Mouse (Mus musculus): ENCODE results near the gene Flrt2. TPM values are rescaled to one million over a fixed set of nuclear protein-coding genes. Genes with fewer than 3 reads are reported as not detected.
A peak's percentile ranks its signal among the peaks of the same experiment; 100 is the strongest.
"Not testable (repeated sequence)": the region's sequence is repeated elsewhere in the genome, so short reads cannot be mapped to it uniquely, and the experiment has no call there.

Gene Flrt2
- total RNA-seq (2021), result 10 to 100 TPM; 57.7 to 58.4 TPM
- long read RNA-seq, experiment 1, full-length matches to known transcripts, result 10 of 16 reads
- long read RNA-seq, experiment 1, partial matches to known transcripts, result 0 of 16 reads
- long read RNA-seq, experiment 1, other reads (novel, unspliced or antisense), result 6 of 16 reads
- long read RNA-seq, experiment 2, full-length matches to known transcripts, result 4 of 7 reads
- long read RNA-seq, experiment 2, partial matches to known transcripts, result 0 of 7 reads
- long read RNA-seq, experiment 2, other reads (novel, unspliced or antisense), result 3 of 7 reads

DNA sequence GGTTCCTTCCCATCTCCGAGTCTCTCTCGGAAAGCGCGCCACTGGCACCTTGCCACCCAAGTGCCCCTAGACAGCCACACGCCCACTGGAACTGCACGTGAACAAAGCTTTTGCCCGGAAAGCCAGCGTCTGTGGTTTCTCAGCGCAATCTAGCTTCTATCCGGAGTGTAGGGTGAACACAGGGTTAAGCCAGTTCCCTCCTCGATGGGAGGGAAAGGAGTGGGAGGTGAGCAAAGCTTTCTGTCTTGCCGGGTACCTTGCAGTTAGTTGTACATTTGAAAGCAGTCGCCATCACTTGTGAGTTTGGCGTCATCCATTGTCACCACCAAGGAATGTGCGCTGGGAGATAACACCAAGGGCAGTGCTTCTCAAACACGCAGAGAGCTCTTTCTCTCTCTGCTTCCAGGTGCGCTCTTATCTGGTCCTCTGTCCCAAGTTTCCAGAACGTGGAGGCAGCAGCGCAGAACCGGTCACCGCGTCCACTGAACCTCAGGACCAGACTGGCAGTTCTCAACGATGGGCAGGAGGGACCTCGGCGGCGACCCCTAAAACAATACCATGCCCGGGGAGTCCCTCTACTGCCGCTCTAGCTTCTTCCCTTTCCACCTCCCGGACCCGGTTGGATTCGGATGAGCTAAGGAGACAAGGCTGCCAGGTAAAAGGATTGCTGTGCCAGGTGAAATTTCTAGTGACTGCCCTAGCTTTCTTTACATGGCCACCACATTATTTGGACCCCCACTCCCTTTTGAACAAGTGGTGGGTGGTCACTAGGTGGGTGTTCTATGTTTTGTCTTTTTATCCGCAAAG is at the start of gene Flrt2:
Flrt2 (plus strand) TSS at position 266 of the 807 bp plus-strand sequence.
- peak; percentile 48 to 63 for DNase-seq (ENCODE audit: low spot score in 2 of 2)

DNA sequence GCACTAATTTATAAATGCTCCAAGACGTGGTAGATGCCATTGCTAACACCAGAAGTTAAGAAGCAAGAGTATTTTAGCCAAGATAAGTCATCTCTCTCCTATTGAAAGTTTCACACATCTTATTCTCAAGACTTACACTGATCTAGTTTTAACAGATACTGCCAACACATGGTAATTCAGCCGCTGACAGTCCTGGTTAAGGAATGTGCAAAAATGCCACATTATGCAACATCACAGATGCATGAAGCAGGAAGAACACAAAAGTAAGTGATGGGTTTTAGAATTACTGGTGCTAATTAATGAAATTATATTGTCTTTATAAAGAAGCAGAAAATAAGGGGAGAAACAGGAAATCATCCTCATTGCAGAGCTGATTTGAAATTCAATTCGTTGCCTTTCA is 49.8 kb upstream of the Flrt2 start:
- peak in 1 of 2 experiments; percentile 12 for DNase-seq (ENCODE audit: low spot score in 2 of 2)

DNA sequence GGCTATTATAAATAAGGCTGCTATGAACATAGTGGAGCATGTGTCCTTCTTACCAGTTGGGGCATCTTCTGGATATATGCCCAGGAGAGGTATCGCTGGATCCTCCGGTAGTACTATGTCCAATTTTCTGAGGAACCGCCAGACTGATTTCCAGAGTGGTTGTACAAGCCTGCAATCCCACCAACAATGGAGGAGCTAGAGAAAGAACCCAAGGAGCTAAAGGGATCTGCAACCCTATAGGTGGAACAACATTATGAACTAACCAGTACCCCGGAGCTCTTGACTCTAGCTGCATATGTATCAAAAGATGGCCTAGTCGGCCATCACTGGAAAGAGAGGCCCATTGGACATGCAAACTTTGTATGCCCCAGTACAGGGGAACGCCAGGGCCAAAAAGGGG is 44.8 kb upstream of the Flrt2 start:
- DNase-seq (ENCODE audit: low spot score in 2 of 2), result not testable (repeated sequence)

DNA sequence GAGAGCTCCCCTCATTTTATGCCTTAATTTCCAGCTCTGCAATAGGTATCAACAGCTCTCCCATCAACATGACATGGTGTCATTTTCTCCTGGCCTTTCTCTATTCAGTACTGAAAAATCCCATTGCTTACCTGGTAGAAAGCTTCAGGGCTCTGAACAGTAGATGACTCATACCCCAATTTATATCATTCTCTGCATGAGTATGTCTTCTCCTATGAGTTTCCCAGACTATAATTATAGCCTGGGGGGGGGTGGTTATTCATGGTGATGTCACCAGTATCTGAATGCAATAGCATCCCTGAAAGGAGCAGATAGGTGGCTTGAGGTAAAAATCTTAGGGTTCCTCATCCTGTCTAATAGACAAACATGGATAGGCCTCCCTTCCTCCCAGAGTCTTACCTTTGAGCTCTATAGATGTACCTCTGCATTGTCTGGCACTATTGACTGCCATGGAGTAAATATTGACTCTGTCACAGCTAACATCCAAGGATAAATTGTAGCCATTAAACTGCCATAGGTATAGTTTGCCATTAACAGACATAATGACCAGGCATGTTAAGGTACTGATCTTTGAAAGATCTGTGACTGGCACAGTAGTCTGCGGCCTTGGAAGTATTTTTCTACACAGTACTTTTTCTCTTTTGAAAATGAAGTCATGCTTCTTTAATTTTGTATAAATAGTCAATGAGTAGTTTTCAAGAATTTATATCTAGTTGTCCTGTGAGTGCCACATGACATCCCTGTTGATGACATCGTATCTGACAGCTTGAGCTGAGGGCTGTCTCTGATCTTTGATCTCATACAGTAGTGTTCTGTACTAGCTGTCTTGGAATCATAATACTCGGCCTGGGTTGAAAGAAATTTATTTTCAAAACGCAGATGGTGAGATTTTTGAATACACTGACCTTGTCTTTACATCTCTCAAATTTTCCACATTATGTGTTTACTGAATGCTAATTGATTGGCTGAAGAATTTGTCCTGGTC is 39.6 kb upstream of the Flrt2 start:
- no peak for DNase-seq (ENCODE audit: low spot score in 2 of 2)

DNA sequence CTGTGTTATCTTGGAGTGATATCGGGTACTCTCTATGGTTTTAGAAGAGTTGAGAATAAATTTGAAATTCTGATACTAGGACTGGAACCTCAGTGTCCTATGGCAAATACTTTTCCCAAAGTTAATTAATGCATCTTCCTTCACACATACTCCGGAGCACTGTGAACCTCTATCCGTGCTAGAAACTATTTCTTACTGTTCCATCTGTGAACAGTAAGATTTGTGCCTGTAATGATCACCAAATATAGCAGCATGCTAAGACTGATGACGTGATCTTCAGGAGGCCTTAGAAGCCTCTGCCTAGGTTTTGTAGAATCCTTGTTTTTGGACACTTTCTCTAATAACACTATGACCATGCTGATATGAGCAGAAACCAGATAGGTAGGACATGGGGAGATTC is 35.4 kb upstream of the Flrt2 start:
- no peak for DNase-seq (ENCODE audit: low spot score in 2 of 2)

DNA sequence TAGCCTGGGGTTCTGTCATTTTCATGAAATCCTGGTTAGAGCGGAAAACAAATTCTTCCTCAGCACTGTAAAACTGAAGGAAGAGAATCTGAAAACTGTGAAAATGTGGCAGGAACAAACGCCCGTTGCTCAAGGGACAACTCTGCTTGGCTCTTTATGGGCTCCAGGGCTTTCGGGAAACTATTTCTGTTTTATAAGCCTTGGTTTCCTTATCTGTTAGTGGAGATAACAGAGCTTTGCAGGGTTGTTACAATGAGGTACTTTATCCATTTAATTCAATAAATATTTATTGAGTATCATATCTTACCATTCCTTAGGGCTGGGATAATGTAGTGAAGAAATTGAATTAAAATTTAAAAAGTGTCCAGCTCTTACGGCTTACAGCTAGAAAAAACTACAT is 24.7 kb upstream of the Flrt2 start:
- no peak for DNase-seq (ENCODE audit: low spot score in 2 of 2)

DNA sequence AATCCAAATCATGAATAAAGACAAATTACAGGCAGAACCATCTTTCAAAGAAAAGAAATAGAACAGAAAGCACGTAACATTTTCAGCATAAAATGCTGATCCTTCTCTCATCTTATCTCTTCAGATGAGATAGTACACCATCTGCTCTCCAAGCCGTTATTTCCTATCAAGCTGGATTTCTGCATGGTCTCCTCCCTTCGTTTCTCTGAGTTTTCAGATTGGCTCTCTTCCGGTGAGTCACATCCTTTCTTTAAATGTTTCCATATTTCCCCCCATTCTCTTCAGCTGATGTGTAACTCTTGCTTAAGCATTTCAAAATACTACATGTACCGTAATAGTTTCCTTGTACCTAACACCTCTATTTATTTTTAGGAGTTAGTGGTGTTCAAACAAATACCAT is 16.3 kb upstream of the Flrt2 start:
- no peak for DNase-seq (ENCODE audit: low spot score in 2 of 2)

DNA sequence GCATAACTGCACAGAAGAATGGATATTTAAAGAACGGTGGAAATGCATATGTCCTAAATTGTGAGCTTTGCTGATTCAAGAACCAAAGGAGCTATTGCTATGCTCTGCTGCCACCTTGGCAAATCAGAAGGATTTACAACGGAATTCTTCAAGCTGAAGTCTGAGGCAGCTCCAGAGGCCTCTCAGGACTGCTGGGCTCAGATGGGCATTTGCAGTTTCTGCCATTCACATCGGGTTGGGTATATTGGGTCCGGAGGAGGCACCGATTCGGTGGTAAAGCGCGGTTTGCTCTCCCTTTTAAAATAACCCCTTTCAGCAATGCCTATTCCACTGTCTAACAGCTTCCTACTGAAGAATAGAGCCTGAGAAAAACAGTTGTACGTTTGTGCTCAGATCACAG is 1.2 kb upstream of the Flrt2 start:
- peak; percentile 40 to 56 for DNase-seq (ENCODE audit: low spot score in 2 of 2)

DNA sequence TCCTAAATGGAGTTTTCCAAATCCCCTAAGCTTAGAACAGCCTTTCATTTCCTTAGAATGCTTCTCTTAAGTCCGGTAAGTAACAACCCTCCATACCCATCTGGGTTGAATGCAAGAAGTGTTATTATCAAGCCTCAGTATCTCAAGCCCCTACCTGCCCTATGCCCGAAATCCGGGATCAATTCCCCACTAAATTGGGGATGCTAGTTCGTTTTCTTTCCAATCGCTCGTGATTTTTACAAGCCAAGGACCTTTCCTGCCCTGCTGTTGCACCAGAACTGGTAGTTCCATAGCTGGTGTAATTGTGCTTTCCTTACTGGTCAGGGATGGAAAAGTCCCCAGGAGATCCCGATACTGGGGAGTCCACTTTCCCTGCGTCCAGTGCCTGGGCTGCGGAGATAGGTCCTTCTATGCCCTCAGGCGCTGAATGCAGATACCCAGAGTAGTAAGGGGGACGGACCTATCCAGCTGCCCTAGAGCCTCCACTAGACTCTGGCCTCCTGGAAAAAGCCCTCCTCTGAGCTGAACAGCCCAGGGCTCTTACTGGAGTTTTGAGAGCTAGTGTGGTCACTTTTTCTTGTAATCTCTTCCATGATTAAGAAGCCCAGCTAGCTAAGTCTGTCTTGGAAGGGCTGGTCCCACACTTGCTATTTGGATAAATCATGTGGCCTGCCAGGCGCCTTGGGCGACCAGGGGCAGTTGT is 1.1 kb downstream of the Flrt2 start:
- DNase-seq (ENCODE audit: low spot score in 2 of 2), result peak; percentile 18 to 26

DNA sequence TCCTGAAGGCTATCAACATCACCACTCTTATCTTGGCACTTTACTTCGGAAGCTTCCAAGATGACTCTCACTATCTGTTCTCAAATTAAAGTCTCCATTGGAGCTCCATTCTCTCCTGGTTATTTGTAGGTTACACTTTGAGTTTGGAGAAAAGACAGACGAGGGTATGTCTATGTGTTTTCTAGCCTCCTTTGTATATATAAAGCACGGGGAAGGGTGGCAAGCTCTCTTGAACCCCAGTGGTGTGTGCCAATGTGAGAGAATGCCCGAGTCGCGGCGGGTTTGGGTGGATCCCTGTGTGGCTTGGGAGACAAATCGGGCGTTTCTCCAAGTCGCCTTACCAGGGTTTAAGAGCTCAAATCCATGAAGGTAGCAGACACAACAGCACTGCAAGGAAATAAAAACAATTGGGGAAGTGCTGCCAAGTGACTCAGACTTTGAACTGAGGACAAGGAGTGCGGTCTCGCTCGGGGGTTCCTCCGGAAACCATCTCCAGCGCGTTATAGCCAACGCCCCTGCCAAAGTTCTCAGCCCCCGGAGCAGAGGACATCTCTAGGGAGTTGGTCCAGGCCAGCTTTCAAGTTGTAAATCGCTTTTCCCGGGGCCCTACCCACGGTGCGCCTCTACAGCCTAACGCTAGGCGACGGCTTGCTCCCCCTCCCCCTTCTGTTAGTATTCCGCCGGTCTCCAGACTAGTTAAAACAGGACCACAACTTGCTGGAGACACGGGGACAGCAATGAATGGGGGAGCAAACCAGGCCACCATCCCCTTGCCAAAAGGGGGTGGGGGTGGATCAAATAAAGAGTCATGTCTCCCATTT is 1.8 kb downstream of the Flrt2 start:
- peak; percentile 48 to 51 for DNase-seq (ENCODE audit: low spot score in 2 of 2)

DNA sequence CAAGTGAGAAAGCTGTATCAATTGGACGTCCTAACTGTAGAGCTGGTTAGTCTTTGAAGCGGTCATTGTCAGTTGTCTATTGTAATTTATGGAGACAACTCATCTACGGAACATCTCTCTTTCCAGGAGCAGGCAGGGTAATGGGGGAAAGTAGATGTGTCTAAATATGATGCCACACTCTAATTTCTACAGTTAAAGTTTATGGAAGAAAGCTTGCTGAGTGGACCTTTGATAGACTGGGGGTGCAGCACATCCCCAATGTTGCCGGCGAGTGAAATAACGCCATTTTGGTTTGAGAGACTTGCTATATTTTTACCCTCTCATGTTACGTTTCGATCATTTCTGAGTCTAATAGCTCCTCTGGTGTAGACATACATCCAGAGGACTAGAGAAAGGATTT is 2.5 kb downstream of the Flrt2 start:
- DNase-seq (ENCODE audit: low spot score in 2 of 2), result no peak

DNA sequence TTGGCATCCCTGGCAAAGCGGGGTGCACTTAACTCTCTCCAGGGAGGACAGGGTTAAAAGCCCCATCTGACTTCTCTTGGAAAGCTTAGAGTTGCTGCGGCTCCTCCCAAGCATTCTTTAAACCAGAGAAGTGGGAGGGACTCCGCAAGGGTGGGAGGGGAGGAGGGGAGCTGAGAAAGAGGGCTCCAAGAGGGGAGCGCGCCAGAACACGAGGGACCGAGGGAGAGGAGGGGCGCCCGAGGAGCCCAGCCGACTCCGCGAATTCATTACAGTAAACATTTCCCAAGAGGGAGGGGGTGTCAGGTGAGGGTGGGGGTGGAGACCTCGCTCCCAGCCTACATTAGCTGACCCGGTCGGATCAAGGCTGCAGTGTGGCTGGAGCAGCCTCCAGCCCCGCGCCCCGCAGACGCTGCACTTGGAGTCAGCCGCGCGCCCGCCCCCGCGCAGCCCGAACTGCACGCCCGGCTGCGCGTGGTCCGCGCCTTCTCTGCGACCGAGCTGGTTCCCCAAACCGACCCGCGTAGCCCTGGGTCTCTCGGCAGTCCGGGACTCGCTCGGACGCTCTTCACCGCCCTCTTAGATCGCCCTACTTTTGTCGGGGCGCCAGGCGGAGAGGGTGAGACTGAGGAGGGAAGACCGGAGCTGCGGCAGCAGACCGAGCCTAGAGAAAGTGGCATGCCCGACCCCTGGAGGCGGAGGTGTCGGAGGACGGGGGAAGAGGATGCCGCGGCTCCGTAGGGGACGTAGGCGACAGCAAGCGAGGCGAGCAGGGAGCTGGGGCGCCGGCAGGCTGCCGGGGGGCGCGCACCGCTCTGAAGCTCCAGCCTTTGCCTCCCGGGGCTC is 3.2 kb downstream of the Flrt2 start:
- peak; percentile 63 to 77 for DNase-seq (ENCODE audit: low spot score in 2 of 2)

DNA sequence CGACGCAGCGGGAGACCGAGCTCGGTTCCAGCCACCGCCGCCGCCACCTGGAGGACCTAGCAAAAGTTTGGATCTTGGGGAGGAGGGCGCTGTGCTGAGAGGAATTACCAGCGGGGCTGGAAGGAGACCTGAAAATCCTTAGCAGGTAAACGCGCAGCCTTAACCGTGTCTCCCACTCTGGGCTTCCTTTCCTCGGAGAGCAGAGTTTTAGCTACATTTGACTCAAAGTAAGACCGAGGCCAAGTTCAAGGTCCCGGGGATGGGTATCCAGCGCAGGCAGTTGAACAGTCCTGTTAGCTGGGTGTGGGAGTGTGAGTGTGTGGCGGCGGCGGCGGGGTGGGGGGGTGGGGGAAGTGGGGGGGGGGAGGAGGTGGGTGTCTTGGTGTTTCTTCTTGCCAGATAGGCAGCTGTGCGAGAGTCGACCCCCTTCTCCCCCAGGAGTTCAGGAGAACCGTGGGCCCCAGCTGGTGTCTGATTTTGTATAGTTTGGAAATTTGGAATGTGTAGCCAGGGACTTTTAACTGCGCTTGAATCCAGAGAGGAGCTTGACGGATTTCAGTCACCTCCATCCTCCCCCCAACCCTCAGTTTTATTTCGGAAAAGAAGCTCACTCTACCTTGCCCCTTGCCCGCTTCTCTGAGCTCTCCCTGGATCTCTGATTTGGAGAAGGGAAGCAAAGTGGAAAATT is 4.0 kb downstream of the Flrt2 start:
- no peak for DNase-seq (ENCODE audit: low spot score in 2 of 2)

DNA sequence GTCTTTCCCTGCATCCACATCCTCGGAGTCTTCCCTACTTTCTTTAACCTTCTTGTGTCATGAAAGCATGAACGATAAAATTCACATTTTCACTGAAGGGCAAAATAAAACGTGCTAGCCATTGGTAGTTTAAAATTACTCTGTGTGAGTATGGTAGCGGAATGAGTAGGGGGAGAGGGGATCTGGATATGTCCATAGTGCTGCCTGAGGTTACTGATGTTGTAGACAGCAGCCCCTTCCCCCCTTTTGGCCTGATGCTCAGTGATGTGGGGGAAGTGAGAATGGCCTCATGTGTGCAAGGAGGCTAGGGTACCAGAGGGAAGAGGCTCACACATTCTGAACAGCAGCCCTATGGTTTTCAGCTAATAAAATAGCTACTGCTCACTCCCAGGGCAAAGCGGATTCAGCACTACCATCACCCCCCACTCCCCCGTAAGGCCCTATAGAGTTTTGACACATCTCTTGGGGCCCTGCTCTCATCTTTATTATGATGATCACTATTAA is 4.5 kb downstream of the Flrt2 start:
- DNase-seq (ENCODE audit: low spot score in 2 of 2), result no peak

DNA sequence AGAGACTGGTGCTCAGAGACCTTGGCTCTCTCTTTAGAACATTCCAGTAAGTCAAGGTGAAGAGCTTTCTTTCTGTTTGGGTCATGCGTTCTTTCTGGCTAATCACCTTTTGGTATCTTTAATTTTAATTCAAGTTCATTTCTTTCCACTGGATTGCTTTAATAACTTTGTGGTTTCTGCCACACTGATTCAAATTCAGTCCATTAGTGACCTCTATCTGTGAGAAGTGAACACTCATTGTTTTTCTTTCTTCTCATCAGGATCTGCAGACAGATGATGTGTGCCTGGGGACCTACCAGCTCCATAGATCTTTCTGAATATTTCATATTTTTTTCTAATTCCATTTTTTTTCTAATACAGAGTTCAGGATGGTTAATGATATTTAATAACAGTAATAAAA is 6.5 kb downstream of the Flrt2 start:
- no peak for DNase-seq (ENCODE audit: low spot score in 2 of 2)

DNA sequence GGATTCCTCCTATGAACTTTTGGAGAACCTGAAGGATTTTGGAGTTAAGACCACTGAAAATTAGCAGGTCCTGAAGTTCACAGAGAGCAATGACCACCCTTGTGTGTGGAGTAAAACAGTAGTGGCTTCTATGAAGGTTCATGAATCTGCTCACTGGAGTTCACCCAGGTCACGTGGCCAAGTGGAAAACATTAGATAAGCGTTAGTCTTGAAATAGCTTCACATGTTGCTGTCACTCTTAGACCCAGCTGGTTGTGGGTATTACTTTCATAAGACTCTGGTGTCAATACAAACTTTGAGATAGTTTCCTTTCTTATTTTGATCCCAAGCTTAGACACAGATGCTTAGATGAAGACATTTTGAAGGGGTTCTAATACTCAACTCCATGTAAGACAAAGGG is 8.7 kb downstream of the Flrt2 start:
- no peak for DNase-seq (ENCODE audit: low spot score in 2 of 2)

DNA sequence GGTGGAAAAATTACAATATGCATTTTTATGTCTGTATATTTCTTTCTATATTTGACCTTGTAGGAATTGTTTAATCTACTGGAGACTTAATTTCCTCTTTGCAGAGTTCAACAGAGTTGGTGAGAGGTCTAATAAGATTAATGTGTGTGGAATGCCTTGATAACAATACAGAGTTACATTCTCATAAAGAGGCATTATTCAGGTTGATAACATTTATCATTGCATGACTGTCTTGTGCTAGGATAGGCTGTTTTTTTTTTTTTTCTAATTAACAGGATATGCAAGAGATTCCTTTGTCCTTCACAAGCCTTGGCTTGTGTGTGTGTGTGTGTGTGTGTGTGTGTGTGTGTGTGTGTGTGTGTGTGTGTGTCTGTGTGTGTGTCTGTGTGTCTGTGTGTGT is 9.6 kb downstream of the Flrt2 start:
- no peak for DNase-seq (ENCODE audit: low spot score in 2 of 2)

DNA sequence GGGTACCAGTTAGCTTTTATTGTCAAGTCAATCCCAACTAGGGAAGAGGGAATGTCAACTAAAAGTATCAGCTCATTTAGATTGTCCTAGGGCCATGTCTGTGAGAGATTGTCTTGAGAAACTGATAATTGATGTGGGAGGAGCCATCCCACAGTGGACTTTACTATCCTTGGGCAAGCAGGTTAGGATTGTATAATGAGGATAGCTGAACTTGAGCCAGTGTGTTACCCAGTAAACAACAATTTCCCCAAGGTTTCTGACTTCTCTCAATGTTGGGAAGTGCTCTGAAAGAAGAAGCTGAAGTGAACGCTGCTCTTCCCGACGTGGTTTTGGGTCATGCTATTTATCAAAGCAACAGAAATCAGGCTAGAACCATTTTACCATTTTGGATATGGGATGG is 13.0 kb downstream of the Flrt2 start:
- no peak for DNase-seq (ENCODE audit: low spot score in 2 of 2)
